Mouse (Mus musculus): Measurements from ENCODE around the gene Eps8l3. TPM values are rescaled to one million over a fixed set of nuclear protein-coding genes. Genes with fewer than 3 reads are reported as not detected.

Eps8l3 gene
- polyA plus RNA-seq, 1 experiment = 0.05 TPM

- 66% methylated on average over 11 of the region's 11 CpGs for WGBS
- TF ChIP-seq CTCF (IDR thresholded peaks at IDR 0.05; ENCODE audit: borderline replicate concordance, insufficient read depth, low read depth, low read length) = no peak
- no peak for TF ChIP-seq POLR2A (IDR thresholded peaks at IDR 0.05; ENCODE audit: borderline replicate concordance, insufficient read depth, low read length)
- H3K27ac ChIP-seq (ENCODE audit: insufficient read depth, low read length) = no peak overlapping the region
- no peak overlapping the region for H3K4me3 ChIP-seq (replicated peaks; ENCODE audit: insufficient read depth, low read depth, low read length)
- DNase-seq = no peak
- no peaks in the 10 kb centered on the region for H3K27me3 ChIP-seq (ENCODE audit: control insufficient read depth, insufficient read depth, low read length)
- no peaks in the 10 kb centered on the region for H3K4me1 ChIP-seq (ENCODE audit: control insufficient read depth, insufficient read depth, low read length)
These were observed 24.1 kb downstream of the Eps8l3 start for GRCm38 (mm10) chr3:107900955-107901673.

GRCm38 (mm10) chr3:107905942-107906341, 28.9 kb downstream of the Eps8l3 start:
- 71% methylated on average over 6 of the region's 6 CpGs for WGBS

GRCm38 (mm10) chr3:107916674-107917073, 39.6 kb downstream of the Eps8l3 start:
- H3K27ac ChIP-seq (ENCODE audit: insufficient read depth, low read length) = no peak overlapping the region
- 84% methylated on average over 15 of the region's 15 CpGs for WGBS
- H3K4me3 ChIP-seq (replicated peaks; ENCODE audit: insufficient read depth, low read depth, low read length) = no peak overlapping the region
- TF ChIP-seq POLR2A (IDR thresholded peaks at IDR 0.05; ENCODE audit: borderline replicate concordance, insufficient read depth, low read length) = no peak
- no peak for TF ChIP-seq CTCF (IDR thresholded peaks at IDR 0.05; ENCODE audit: borderline replicate concordance, insufficient read depth, low read depth, low read length)
- no peaks in the 10 kb centered on the region for H3K27me3 ChIP-seq (ENCODE audit: control insufficient read depth, insufficient read depth, low read length)
- DNase-seq = no peak
- no peaks in the 10 kb centered on the region for H3K4me1 ChIP-seq (ENCODE audit: control insufficient read depth, insufficient read depth, low read length)

More at GRCm38 (mm10) chr3:107905942-107906341, 28.9 kb downstream of the Eps8l3 start:
- TF ChIP-seq POLR2A (IDR thresholded peaks at IDR 0.05; ENCODE audit: borderline replicate concordance, insufficient read depth, low read length) (no peak), CTCF (IDR thresholded peaks at IDR 0.05; ENCODE audit: borderline replicate concordance, insufficient read depth, low read depth, low read length) (no peak)
- Histone ChIP-seq H3K27ac (ENCODE audit: insufficient read depth, low read length) (no peak overlapping the region), H3K4me3 (replicated peaks; ENCODE audit: insufficient read depth, low read depth, low read length) (no peak overlapping the region), H3K27me3 (ENCODE audit: control insufficient read depth, insufficient read depth, low read length) (no peaks in the 10 kb centered on the region; the same call in 1 of the 2 replicates), H3K4me1 (ENCODE audit: control insufficient read depth, insufficient read depth, low read length) (no peaks in the 10 kb centered on the region)
- DNase-seq = no peak

- TF ChIP-seq CTCF (IDR thresholded peaks at IDR 0.05; ENCODE audit: borderline replicate concordance, insufficient read depth, low read depth, low read length) (no peak; the same call in 1 of the 2 replicates), POLR2A (IDR thresholded peaks at IDR 0.05; ENCODE audit: borderline replicate concordance, insufficient read depth, low read length) (no peak)
- DNase-seq = no peak
- no peak overlapping the region for H3K27ac ChIP-seq (ENCODE audit: insufficient read depth, low read length)
- no peaks in the 10 kb centered on the region for H3K27me3 ChIP-seq (ENCODE audit: control insufficient read depth, insufficient read depth, low read length)
- no peaks in the 10 kb centered on the region for H3K4me1 ChIP-seq (ENCODE audit: control insufficient read depth, insufficient read depth, low read length)
- WGBS = 79% methylated on average over 3 of the region's 3 CpGs
- H3K4me3 ChIP-seq (replicated peaks; ENCODE audit: insufficient read depth, low read depth, low read length) = no peak overlapping the region
These were observed 40.1 kb downstream of the Eps8l3 start for GRCm38 (mm10) chr3:107917097-107917496.

- Histone ChIP-seq H3K4me1 (ENCODE audit: control insufficient read depth, insufficient read depth, low read length) (no peaks in the 10 kb centered on the region), H3K27ac (ENCODE audit: insufficient read depth, low read length) (no peak overlapping the region), H3K4me3 (replicated peaks; ENCODE audit: insufficient read depth, low read depth, low read length) (no peak overlapping the region), H3K27me3 (ENCODE audit: control insufficient read depth, insufficient read depth, low read length) (no peaks in the 10 kb centered on the region)
- peak; percentile 41 to 45 for DNase-seq
- 56% methylated on average over 7 of the region's 7 CpGs for WGBS
- TF ChIP-seq CTCF (IDR thresholded peaks at IDR 0.05; ENCODE audit: borderline replicate concordance, insufficient read depth, low read depth, low read length) (peak; percentile 34; the same call in 1 of the 2 replicates), POLR2A (IDR thresholded peaks at IDR 0.05; ENCODE audit: borderline replicate concordance, insufficient read depth, low read length) (no peak)
These were observed 40.9 kb downstream of the Eps8l3 start for GRCm38 (mm10) chr3:107917783-107918408.

- TF ChIP-seq CTCF (IDR thresholded peaks at IDR 0.05; ENCODE audit: borderline replicate concordance, insufficient read depth, low read depth, low read length) (no peak), POLR2A (IDR thresholded peaks at IDR 0.05; ENCODE audit: borderline replicate concordance, insufficient read depth, low read length) (no peak)
- Histone ChIP-seq H3K4me1 (ENCODE audit: control insufficient read depth, insufficient read depth, low read length) (no peaks in the 10 kb centered on the region), H3K27me3 (ENCODE audit: control insufficient read depth, insufficient read depth, low read length) (no peaks in the 10 kb centered on the region), H3K4me3 (replicated peaks; ENCODE audit: insufficient read depth, low read depth, low read length) (no peak overlapping the region), H3K27ac (ENCODE audit: insufficient read depth, low read length) (no peak overlapping the region)
- 96% methylated on average over 5 of the region's 5 CpGs for WGBS
- no peak for DNase-seq
These were observed 43.3 kb downstream of the Eps8l3 start for GRCm38 (mm10) chr3:107920348-107920747.

- no peak overlapping the region for H3K27ac ChIP-seq (ENCODE audit: insufficient read depth, low read length)
- H3K27me3 ChIP-seq (ENCODE audit: control insufficient read depth, insufficient read depth, low read length) = no peaks in the 10 kb centered on the region
- H3K4me3 ChIP-seq (replicated peaks; ENCODE audit: insufficient read depth, low read depth, low read length) = no peak overlapping the region
- no peak for DNase-seq
- WGBS = 96% methylated on average over 3 of the region's 3 CpGs
- no peak for TF ChIP-seq CTCF (IDR thresholded peaks at IDR 0.05; ENCODE audit: borderline replicate concordance, insufficient read depth, low read depth, low read length)
- TF ChIP-seq POLR2A (IDR thresholded peaks at IDR 0.05; ENCODE audit: borderline replicate concordance, insufficient read depth, low read length) = no peak
- 0 out of 2 replicates have a peak, but pooled peaks cover 3% of the 10 kb centered on the region for H3K4me1 ChIP-seq (ENCODE audit: control insufficient read depth, insufficient read depth, low read length)
These were observed 48.3 kb downstream of the Eps8l3 start for GRCm38 (mm10) chr3:107925335-107925734.

- 56% methylated on average over 3 of the region's 3 CpGs for WGBS
- no peak overlapping the region for H3K4me3 ChIP-seq (replicated peaks; ENCODE audit: insufficient read depth, low read depth, low read length)
- 0 out of 2 replicates have a peak, but pooled peaks cover 5% of the 10 kb centered on the region for H3K4me1 ChIP-seq (ENCODE audit: control insufficient read depth, insufficient read depth, low read length)
- no peaks in the 10 kb centered on the region for H3K27me3 ChIP-seq (ENCODE audit: control insufficient read depth, insufficient read depth, low read length)
- DNase-seq = no peak
- no peak overlapping the region for H3K27ac ChIP-seq (ENCODE audit: insufficient read depth, low read length)
- TF ChIP-seq CTCF (IDR thresholded peaks at IDR 0.05; ENCODE audit: borderline replicate concordance, insufficient read depth, low read depth, low read length) (no peak), POLR2A (IDR thresholded peaks at IDR 0.05; ENCODE audit: borderline replicate concordance, insufficient read depth, low read length) (no peak)
These were observed 50.8 kb downstream of the Eps8l3 start for GRCm38 (mm10) chr3:107927841-107928240.

Measured in cerebellum, adult 2 months (tissue).